Mouse (Mus musculus) heart, embryonic 15.5 days (tissue): ENCODE results near the gene Itpkc. TPM values are rescaled to one million over a fixed set of nuclear protein-coding genes. Genes with fewer than 3 reads are reported as not detected.

Experiments used
- ATAC-seq: fragments of 200-750 bp; cut with Nextera tagmentation; replicated peaks from 2 replicates; pipeline ENCODE4 v1.8.0; 2017; ENCODE audit warnings: low read depth, moderate TSS enrichment; ENCODE audit not compliant: insufficient number of reproducible peaks, insufficient read depth, low FRiP score
- H3K27ac ChIP-seq: fragments of 300-500 bp; sonication (generic); 2 replicates; pipeline ENCODE4 v1.5.1; 2015; ENCODE audit warnings: mild to moderate bottlenecking, inconsistent platforms
- H3K27me3 ChIP-seq: fragments of 300-500 bp; sonication (generic); 2 replicates; pipeline ENCODE4 v1.6.1; 2015; ENCODE audit warnings: inconsistent platforms
- H3K36me3 ChIP-seq: fragments of 300-500 bp; sonication (generic); 2 replicates; pipeline ENCODE4 v1.6.1; 2015; ENCODE audit warnings: mild to moderate bottlenecking, inconsistent platforms
- H3K4me1 ChIP-seq: fragments of 300-500 bp; sonication (generic); replicated peaks from 2 replicates; pipeline ENCODE4 v1.6.1; 2015; ENCODE audit warnings: inconsistent platforms
- H3K4me2 ChIP-seq: fragments of 300-500 bp; sonication (generic); 2 replicates; pipeline ENCODE4 v1.6.1; 2015; ENCODE audit warnings: inconsistent platforms, mild to moderate bottlenecking, moderate library complexity
- H3K4me3 ChIP-seq: fragments of 300-500 bp; sonication (generic); 2 replicates; pipeline ENCODE4 v1.5.1; 2015; ENCODE audit warnings: mild to moderate bottlenecking, inconsistent platforms
- H3K9ac ChIP-seq: fragments of 300-500 bp; sonication (generic); 2 replicates; pipeline ENCODE4 v1.6.1; 2015; ENCODE audit warnings: mild to moderate bottlenecking, inconsistent platforms
- H3K9me3 ChIP-seq: fragments of 300-500 bp; sonication (generic); replicated peaks from 2 replicates; pipeline ENCODE4 v1.6.1; 2016; ENCODE audit warnings: inconsistent platforms
- WGBS: fragments of 180-500 bp; shearing (Covaris S2); methylation state at CpG from one replicate; pipeline ENCODE4 v1.1.7; 2015; ENCODE audit warnings: mixed read lengths; 5-methylcytosine and 5-hydroxymethylcytosine counted together
- polyA plus RNA-seq: library from polyadenylated mRNA; unstranded; fragments of >200 nt; fragmentation: Nextera tagmentation; extraction: Ambion mirVana; gene quantifications from 2 replicates; pipeline ENCODE4 v1.2.1, GENCODE M21; 2015

The Itpkc gene
- 2.4 and 2.8 TPM in 2 replicates for polyA plus RNA-seq

DNA sequence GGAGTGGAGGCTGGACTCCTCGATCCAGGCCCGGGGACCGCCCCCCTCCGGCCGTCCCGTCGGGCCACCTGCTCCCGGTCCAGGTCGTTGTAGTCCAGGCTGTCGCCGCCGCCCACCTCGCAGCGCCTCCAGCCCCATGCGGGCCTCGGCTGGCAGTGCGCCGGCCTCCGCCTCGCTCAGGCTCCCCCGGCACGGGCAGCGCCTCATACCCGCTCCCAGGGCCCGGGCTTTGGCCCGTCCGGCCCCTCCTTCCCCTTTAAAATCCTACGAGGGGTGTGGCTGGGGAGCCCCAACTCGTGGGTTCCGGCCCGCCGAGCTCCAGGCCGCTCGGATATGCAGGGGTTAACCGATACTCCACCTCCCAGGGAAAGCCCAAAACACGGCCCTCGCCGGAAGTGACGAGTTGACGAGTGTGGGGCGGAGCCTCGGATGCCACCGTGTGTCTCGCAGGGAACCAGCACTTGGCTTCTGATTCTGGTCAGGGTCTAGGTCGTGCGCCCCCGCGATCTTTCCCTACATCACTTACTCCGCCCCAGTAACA is at the start of gene Itpkc:
Gene Itpkc, minus strand, starts transcription at position 381 of the 541 bp plus-strand sequence.
- H3K9ac ChIP-seq: peak within 1 kb of the TSS; percentile 89
- ATAC-seq: peak; percentile 82
- H3K4me2 ChIP-seq: peak within 1 kb of the TSS; percentile 77
- H3K9me3 ChIP-seq: no peaks in the 10 kb centered on the region
- H3K27ac ChIP-seq: peak within 1 kb of the TSS; percentile 92
- H3K4me3 ChIP-seq: peak within 1 kb of the TSS; percentile 96
- no peaks in the 10 kb centered on the region for H3K27me3 ChIP-seq
- H3K4me1 ChIP-seq: peaks cover 51% of the 10 kb centered on the region
- no peaks in the 10 kb centered on the region for H3K36me3 ChIP-seq
- under 1% methylated on average over 49 of the region's 49 CpGs for WGBS

DNA sequence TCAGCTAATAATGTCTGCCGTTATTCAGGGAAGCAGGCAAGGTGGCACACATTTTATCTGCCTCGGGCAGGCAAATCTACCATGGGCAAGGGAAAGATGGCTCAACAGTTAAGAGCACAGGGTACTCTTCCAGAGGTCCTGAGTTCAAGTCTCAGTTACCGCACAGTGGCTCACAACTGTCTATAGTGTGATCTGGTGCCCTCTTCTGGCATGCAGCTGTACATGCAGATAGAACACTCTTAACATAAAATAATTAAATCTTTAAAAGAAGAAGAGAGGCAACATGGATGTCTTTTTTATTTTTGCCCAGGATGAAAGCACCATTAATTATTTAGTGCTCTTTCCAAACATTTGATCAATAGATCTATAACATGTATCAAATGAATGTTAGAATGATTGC is 48.7 kb upstream of the Itpkc start:
- H3K36me3 ChIP-seq: peaks cover 29% of the 10 kb centered on the region
- H3K4me1 ChIP-seq: no peaks in the 10 kb centered on the region
- ATAC-seq: no peak
- H3K9me3 ChIP-seq: no peaks in the 10 kb centered on the region
- H3K4me2 ChIP-seq: no peak overlapping the region
- no peak overlapping the region for H3K4me3 ChIP-seq
- no peaks in the 10 kb centered on the region for H3K27me3 ChIP-seq
- 94% methylated on average over 3 of the region's 3 CpGs for WGBS
- H3K9ac ChIP-seq: no peak overlapping the region
- H3K27ac ChIP-seq: no peak overlapping the region

DNA sequence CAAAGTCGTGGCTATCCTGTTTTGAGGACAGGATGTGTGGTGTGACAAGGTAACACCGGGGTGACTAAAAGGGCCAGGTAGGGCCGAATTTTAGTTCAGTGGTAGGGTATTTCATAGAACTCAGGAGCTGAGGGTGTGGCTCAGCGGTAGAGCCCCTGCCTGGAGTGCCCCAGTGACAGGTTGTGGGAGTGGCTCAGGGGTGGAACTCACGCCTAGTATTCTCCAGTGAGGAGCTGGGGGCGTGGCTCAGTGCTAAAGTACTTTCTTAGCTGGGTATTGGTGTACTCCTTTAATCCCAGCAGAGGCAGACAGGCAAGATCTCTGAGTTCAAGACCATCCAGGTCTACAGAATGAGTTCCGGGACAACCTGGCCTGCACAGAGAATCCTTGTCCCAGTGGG is 47.6 kb upstream of the Itpkc start:
- Histone ChIP-seq H3K36me3 (peaks cover 31% of the 10 kb centered on the region), H3K4me3 (no peak overlapping the region), H3K27me3 (no peaks in the 10 kb centered on the region), H3K4me1 (no peaks in the 10 kb centered on the region), H3K9ac (no peak overlapping the region), H3K27ac (no peak overlapping the region), H3K9me3 (no peaks in the 10 kb centered on the region), H3K4me2 (no peak overlapping the region)
- WGBS: 60% methylated on average over 7 of the region's 7 CpGs
- no peak for ATAC-seq

DNA sequence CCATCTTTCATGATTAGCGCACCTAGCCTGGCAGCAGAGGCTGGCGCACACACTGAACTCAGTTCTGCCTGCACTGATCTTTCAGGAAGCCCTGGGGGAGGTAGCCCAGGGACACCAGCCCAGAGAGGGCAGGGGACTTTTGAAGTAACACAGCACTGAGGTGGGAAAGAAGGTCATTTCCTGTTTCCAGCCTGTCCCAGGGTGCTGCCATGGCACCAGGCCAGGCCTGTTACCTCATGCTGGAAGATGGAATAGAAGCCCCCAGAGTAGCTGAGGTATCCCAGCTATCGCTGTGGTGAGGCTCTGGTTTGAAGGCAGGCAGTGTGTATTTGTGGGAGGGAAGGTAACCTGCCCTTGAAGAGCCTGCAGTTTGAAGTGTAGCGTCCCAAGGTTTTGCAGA is 46.5 kb upstream of the Itpkc start:
- Histone ChIP-seq H3K36me3 (peaks cover 39% of the 10 kb centered on the region), H3K27me3 (no peaks in the 10 kb centered on the region), H3K4me2 (no peak overlapping the region), H3K4me3 (no peak overlapping the region), H3K27ac (no peak overlapping the region), H3K9me3 (no peaks in the 10 kb centered on the region), H3K4me1 (no peaks in the 10 kb centered on the region), H3K9ac (no peak overlapping the region)
- 83% methylated on average over 4 of the region's 4 CpGs for WGBS
- no peak for ATAC-seq

DNA sequence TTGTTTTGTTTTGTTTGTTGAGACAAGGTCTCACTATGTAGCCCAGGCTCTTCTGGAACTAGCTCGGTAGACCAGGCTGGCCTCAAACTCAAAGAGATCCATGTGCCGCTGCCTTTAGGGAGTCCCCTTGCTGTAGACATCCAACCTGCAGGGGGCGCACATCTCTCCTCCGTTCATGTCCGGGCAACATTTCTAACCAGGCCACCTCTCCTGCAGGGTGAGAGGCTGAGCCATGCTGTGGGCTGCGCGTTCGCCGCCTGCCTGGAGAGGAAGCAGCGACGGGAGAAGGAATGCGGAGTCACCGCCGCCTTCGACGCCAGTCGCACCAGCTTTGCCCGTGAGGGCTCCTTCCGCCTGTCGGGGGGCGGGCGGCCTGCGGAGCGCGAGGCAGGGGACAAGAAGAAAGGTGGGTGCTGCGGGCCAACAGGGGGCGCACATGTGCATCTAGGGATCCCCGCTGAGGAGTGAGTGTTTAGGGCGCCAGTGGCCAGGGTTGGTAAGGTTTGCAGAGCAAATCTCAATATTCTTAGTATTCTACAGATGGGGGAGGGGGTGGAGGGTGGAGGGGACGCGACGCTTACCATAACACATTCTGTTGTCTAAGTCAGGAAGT is 45.4 kb upstream of the Itpkc start:
- no peak for ATAC-seq
- H3K4me3 ChIP-seq: peak overlapping the region; percentile 30

DNA sequence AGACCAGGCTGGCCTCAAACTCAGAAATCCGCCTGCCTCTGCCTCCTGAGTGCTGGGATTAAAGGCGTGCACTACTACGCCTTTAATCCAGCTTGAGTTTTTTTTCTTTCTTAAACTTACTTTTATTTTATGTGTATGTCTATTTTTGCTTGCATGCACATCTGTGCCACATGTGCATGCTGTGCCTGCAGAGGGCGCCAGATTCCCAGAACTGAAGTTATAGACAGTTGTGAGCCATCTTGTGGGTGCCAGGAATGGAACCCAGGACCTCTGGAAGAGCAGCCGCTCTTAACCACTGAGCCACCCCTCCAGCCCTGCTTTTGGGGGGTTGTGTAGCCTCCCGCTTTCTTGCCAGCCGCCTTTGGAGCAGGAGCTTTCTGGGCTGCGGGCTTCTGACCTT is 43.0 kb upstream of the Itpkc start:
- Histone ChIP-seq H3K9ac (no peak overlapping the region), H3K27me3 (no peaks in the 10 kb centered on the region), H3K27ac (no peak overlapping the region), H3K36me3 (peaks cover 37% of the 10 kb centered on the region), H3K4me1 (peaks cover 5% of the 10 kb centered on the region; the same call in 1 of the 2 replicates), H3K4me3 (no peak overlapping the region), H3K4me2 (no peak overlapping the region), H3K9me3 (no peaks in the 10 kb centered on the region)
- no peak for ATAC-seq
- 87% methylated on average over 8 of the region's 8 CpGs for WGBS

More for the DNA sequence above, 45.4 kb upstream of the Itpkc start:
- no peaks in the 10 kb centered on the region for H3K27me3 ChIP-seq
- H3K36me3 ChIP-seq: peaks cover 45% of the 10 kb centered on the region
- H3K4me2 ChIP-seq: peak overlapping the region; percentile 47
- no peak overlapping the region for H3K27ac ChIP-seq
- no peaks in the 10 kb centered on the region for H3K9me3 ChIP-seq
- H3K4me1 ChIP-seq: no peaks in the 10 kb centered on the region
- no peak overlapping the region for H3K9ac ChIP-seq
- 46% methylated on average over 32 of the region's 32 CpGs for WGBS

DNA sequence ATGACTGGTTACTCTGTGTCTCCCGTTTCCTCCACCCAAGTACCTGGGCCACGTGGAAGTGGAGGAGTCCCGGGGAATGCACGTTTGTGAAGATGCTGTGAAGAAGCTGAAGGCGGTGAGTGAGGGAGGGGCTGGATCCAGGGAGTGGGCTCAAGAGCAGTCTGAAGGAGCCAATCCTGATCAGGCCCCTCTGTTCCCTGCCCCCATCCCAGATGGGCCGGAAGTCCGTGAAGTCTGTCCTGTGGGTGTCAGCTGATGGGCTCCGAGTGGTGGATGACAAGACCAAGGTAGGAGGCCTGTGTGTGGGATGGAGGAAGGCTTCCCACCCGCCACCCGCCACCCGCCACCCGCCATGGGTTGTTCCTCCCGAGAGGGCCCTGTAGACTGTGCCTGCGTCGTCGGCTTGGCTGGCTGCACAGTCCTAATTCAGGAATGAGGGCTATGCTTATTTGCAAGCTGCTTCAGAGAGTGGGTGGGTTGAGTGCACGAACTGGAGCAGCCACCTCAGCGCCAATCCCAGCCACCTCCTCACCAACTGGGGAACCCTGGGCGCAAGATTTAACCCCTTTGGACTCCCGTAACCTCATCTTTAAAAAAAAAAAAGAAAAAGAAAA is 38.2 kb upstream of the Itpkc start:
- H3K9ac ChIP-seq: no peak overlapping the region
- no peak for ATAC-seq
- WGBS: 51% methylated on average over 20 of the region's 20 CpGs
- no peaks in the 10 kb centered on the region for H3K9me3 ChIP-seq
- H3K36me3 ChIP-seq: peaks cover 34% of the 10 kb centered on the region
- H3K4me3 ChIP-seq: no peak overlapping the region
- peak overlapping the region; percentile 20; the same call in 1 of the 2 replicates for H3K27ac ChIP-seq
- no peaks in the 10 kb centered on the region for H3K27me3 ChIP-seq
- peaks cover 8% of the 10 kb centered on the region; the same call in 1 of the 2 replicates for H3K4me1 ChIP-seq
- peak overlapping the region; percentile 41 for H3K4me2 ChIP-seq

DNA sequence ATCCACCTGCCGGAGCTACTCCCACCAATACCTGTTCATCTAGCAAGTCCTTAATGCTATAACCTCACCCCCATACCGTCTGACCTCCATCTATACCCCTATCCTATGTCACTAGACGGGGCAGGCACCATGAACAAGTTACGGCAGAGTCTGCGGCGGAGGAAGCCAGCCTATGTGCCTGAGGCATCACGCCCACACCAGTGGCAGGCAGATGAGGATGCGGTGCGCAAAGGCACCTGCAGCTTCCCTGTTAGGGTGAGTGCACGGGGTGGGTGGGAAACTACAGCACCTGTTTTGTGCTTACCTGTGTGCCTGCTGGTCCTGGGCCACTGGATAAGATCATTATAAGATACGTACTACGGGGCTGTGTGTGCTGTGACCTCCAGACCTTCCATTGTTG is 36.3 kb upstream of the Itpkc start:
- Histone ChIP-seq H3K4me2 (no peak overlapping the region), H3K9me3 (no peaks in the 10 kb centered on the region), H3K27me3 (no peaks in the 10 kb centered on the region), H3K27ac (no peak overlapping the region), H3K36me3 (peaks cover 19% of the 10 kb centered on the region), H3K9ac (no peak overlapping the region), H3K4me3 (no peak overlapping the region), H3K4me1 (peaks cover 8% of the 10 kb centered on the region; the same call in 1 of the 2 replicates)
- ATAC-seq: no peak
- WGBS: 88% methylated on average over 12 of the region's 12 CpGs

DNA sequence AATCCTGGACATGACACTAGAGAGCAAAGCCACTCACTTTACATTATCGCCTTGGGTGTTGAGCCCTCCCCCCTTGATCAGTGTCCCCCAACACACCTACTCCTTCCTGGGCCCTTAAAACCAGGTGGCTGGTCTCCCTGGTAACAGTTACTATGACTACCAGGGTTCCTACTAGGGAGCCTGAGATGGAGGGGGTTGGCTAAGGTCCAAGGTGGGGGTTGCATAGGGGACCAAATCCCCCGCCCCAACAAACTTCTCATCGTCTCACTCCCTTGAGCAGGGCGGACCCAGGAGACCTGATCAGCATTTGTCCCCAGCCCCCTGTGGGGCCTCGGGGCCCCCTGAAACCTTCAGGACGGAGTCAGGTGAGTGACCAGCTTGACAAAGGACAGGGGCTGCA is 33.4 kb upstream of the Itpkc start:
- no peak overlapping the region for H3K4me2 ChIP-seq
- H3K9ac ChIP-seq: no peak overlapping the region
- WGBS: 79% methylated on average over 6 of the region's 6 CpGs
- ATAC-seq: no peak
- H3K36me3 ChIP-seq: no peaks in the 10 kb centered on the region; the same call in 1 of the 2 replicates
- no peak overlapping the region for H3K4me3 ChIP-seq
- no peaks in the 10 kb centered on the region for H3K27me3 ChIP-seq
- peaks cover 30% of the 10 kb centered on the region for H3K4me1 ChIP-seq
- no peaks in the 10 kb centered on the region for H3K9me3 ChIP-seq
- H3K27ac ChIP-seq: no peak overlapping the region

DNA sequence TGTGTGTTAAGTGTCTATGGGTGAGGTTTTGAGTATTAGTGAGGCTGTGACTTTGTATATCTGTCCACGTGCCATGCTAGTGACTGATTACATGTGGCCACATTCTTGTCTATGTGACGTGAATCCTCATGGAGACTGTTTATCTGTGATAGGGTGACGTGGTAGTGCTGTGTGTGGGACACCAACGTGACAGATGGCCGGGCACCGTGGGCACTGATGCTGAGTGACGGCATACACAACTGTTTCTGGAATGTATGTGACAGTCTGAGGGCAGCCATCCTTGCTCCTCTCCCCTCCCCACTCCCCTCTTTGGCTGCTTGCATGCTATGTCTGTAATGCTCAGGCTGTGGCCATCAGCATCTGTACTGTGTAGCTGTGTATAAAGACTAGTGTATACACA is 32.4 kb upstream of the Itpkc start:
- H3K4me1 ChIP-seq: peaks cover 28% of the 10 kb centered on the region
- H3K36me3 ChIP-seq: no peaks in the 10 kb centered on the region; the same call in 1 of the 2 replicates
- no peak overlapping the region for H3K4me3 ChIP-seq
- no peak overlapping the region for H3K9ac ChIP-seq
- 0 out of 2 replicates have a peak overlapping the region, but pooled peaks have one; percentile 95 for H3K4me2 ChIP-seq
- ATAC-seq: no peak
- 64% methylated on average over 7 of the region's 7 CpGs for WGBS
- H3K9me3 ChIP-seq: no peaks in the 10 kb centered on the region
- no peak overlapping the region for H3K27ac ChIP-seq
- H3K27me3 ChIP-seq: no peaks in the 10 kb centered on the region

DNA sequence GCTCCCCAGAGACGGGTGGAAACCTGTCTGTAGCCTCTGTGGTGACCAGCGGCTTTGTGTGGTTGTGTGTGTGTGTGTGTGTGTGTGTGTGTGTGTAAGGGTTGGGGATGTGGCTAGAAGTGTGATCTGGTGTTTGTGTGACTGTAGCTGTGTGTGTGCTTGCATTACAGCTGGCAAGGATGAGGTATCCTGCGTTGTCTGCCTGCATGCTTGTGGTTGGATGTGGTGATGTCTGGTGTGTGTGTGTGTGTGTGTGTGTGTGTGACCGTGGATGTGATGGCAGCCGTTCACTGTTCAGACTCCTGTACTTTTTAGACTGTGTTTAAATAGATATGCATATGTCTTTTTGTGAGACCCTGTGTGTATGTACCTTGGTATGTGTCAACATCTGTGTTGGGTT is 31.3 kb upstream of the Itpkc start:
- 37% methylated on average over 5 of the region's 5 CpGs for WGBS
- Histone ChIP-seq H3K36me3 (no peaks in the 10 kb centered on the region; the same call in 1 of the 2 replicates), H3K4me2 (peak overlapping the region; percentile 95), H3K4me1 (peaks cover 28% of the 10 kb centered on the region), H3K27me3 (no peaks in the 10 kb centered on the region), H3K4me3 (peak overlapping the region; percentile 83), H3K9me3 (no peaks in the 10 kb centered on the region), H3K27ac (no peak overlapping the region), H3K9ac (peak overlapping the region; percentile 87)
- ATAC-seq: no peak
